Mouse (Mus musculus): ENCODE results near the gene Cpt1b. TPM values are rescaled to one million over a fixed set of nuclear protein-coding genes. Genes with fewer than 3 reads are reported as not detected.

Cpt1b gene
- polyA plus RNA-seq, 1 experiment: not detected

DNA sequence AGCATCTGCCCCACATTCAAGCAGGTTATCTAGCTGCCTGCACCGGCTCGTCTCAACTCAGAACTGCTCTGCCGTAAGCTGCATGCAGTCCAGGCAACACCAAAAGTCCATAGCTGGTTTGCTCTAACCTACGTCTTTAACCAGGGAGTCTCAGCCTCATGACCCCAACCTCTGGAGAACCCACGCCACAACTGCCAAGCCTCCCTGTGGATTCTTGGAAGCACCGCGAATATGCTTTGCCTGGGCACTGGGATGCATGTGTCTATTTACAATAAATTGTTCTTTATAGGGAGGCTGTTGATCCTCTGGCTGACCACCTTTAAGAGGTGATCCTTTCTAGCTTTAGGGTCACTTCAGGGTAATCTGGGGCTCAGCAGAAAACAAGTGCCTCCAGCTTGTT lies 53.1 kb downstream of the Cpt1b start:
- Histone ChIP-seq H3K27ac (ENCODE audit: insufficient read depth, low read depth, low read length) (no peak overlapping the region), H3K4me1 (ENCODE audit: control insufficient read depth, insufficient read depth, low read length) (peaks cover 23% of the 10 kb centered on the region), H3K4me3 (ENCODE audit: insufficient read depth, low read depth, low read length) (no peak overlapping the region)
- WGBS: 81% methylated on average over 7 of the region's 7 CpGs
- TF ChIP-seq CTCF (IDR thresholded peaks at IDR 0.05; ENCODE audit: insufficient read depth, low read depth, low read length): no peak

DNA sequence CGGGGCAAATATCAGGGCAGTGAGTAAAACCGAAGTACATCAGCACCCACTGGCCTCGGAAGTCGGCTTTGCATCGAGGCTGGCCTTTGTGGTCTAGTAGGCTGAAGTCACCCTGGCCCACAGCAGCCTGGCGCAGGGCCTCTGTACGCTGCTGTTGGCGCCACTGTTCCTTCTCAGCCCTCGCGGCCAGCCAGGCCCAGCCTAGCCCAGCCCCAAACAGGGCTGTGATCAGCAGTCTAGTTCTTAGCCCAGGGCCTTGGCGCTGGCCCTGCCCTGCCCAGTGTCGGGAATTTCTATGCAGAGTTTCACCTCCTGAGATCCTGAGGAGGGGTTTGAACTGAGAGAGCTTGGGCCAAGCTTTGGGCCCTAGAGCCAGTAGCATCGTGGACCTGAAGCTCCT lies 53.6 kb downstream of the Cpt1b start:
- WGBS: 83% methylated on average over 13 of the region's 13 CpGs
- TF ChIP-seq CTCF (IDR thresholded peaks at IDR 0.05; ENCODE audit: insufficient read depth, low read depth, low read length) (no peak), POLR2A (IDR thresholded peaks at IDR 0.05; ENCODE audit: insufficient read depth, low read depth, low read length) (no peak)

More for the DNA sequence above, 53.6 kb downstream of the Cpt1b start:
- Histone ChIP-seq H3K4me3 (ENCODE audit: insufficient read depth, low read depth, low read length) (no peak overlapping the region), H3K27ac (ENCODE audit: insufficient read depth, low read depth, low read length) (no peak overlapping the region), H3K4me1 (ENCODE audit: control insufficient read depth, insufficient read depth, low read length) (peaks cover 20% of the 10 kb centered on the region)

Other genes starting within 250 kb of the Cpt1b start
- gene Plxnb2, start 245.1 kb downstream of the Cpt1b start, polyA plus RNA-seq (2012; ENCODE audit: insufficient read depth, insufficient read length, low replicate concordance, missing spikeins): 46.6 TPM in 1 of 2 replicates, not detected in the other
- not detected in 2 replicates for gene Dennd6b, start 229.4 kb downstream of the Cpt1b start, polyA plus RNA-seq (2012; ENCODE audit: insufficient read depth, insufficient read length, low replicate concordance, missing spikeins)
- not detected in 2 replicates for gene Ppp6r2, start 214.3 kb downstream of the Cpt1b start, polyA plus RNA-seq (2012; ENCODE audit: insufficient read depth, insufficient read length, low replicate concordance, missing spikeins)
- 913 TPM in 1 of 2 replicates, not detected in the other for gene Sbf1, start 110.6 kb downstream of the Cpt1b start, polyA plus RNA-seq (2012; ENCODE audit: insufficient read depth, insufficient read length, low replicate concordance, missing spikeins)
- gene Adm2, start 103.1 kb downstream of the Cpt1b start, polyA plus RNA-seq (2012; ENCODE audit: insufficient read depth, insufficient read length, low replicate concordance, missing spikeins): not detected in 2 replicates
- not detected in 2 replicates for gene Miox, start 91.5 kb downstream of the Cpt1b start, polyA plus RNA-seq (2012; ENCODE audit: insufficient read depth, insufficient read length, low replicate concordance, missing spikeins)
- not detected in 2 replicates for gene Lmf2, start 70.2 kb downstream of the Cpt1b start, polyA plus RNA-seq (2012; ENCODE audit: insufficient read depth, insufficient read length, low replicate concordance, missing spikeins)
- not detected in 2 replicates for gene Ncaph2, start 70.1 kb downstream of the Cpt1b start, polyA plus RNA-seq (2012; ENCODE audit: insufficient read depth, insufficient read length, low replicate concordance, missing spikeins)
- not detected in 2 replicates for gene Sco2, start 52.0 kb downstream of the Cpt1b start, polyA plus RNA-seq (2012; ENCODE audit: insufficient read depth, insufficient read length, low replicate concordance, missing spikeins)
- gene Tymp, start 48.8 kb downstream of the Cpt1b start, polyA plus RNA-seq (2012; ENCODE audit: insufficient read depth, insufficient read length, low replicate concordance, missing spikeins): not detected in 2 replicates
- gene Odf3b, start 46.6 kb downstream of the Cpt1b start, polyA plus RNA-seq (2012; ENCODE audit: insufficient read depth, insufficient read length, low replicate concordance, missing spikeins): not detected in 2 replicates
- not detected in 2 replicates for gene Klhdc7b, start 40.9 kb downstream of the Cpt1b start, polyA plus RNA-seq (2012; ENCODE audit: insufficient read depth, insufficient read length, low replicate concordance, missing spikeins)
- gene Syce3, start 15.4 kb downstream of the Cpt1b start, polyA plus RNA-seq (2012; ENCODE audit: insufficient read depth, insufficient read length, low replicate concordance, missing spikeins): not detected in 2 replicates
- gene C730034F03Rik, start 3.7 kb upstream of the Cpt1b start, polyA plus RNA-seq (2012; ENCODE audit: insufficient read depth, insufficient read length, low replicate concordance, missing spikeins): not detected in 2 replicates
- not detected in 2 replicates for gene Gm44502, start 3.8 kb upstream of the Cpt1b start, polyA plus RNA-seq (2012; ENCODE audit: insufficient read depth, insufficient read length, low replicate concordance, missing spikeins)
- not detected in 2 replicates for gene Chkb, start 4.0 kb upstream of the Cpt1b start, polyA plus RNA-seq (2012; ENCODE audit: insufficient read depth, insufficient read length, low replicate concordance, missing spikeins)
- gene Mapk8ip2, start 28.1 kb upstream of the Cpt1b start, polyA plus RNA-seq (2012; ENCODE audit: insufficient read depth, insufficient read length, low replicate concordance, missing spikeins): not detected in 2 replicates
- gene Arsa, start 51.6 kb upstream of the Cpt1b start, polyA plus RNA-seq (2012; ENCODE audit: insufficient read depth, insufficient read length, low replicate concordance, missing spikeins): not detected in 2 replicates
- gene Shank3, start 73.8 kb upstream of the Cpt1b start, polyA plus RNA-seq (2012; ENCODE audit: insufficient read depth, insufficient read length, low replicate concordance, missing spikeins): not detected in 2 replicates
- not detected in 2 replicates for gene Acr, start 142.5 kb upstream of the Cpt1b start, polyA plus RNA-seq (2012; ENCODE audit: insufficient read depth, insufficient read length, low replicate concordance, missing spikeins)
- not detected in 2 replicates for gene Rabl2, start 166.1 kb upstream of the Cpt1b start, polyA plus RNA-seq (2012; ENCODE audit: insufficient read depth, insufficient read length, low replicate concordance, missing spikeins)

Measured in olfactory bulb, adult 2 months (tissue).